Mouse (Mus musculus): ENCODE data around the gene Spaca6. TPM values are rescaled to one million over a fixed set of nuclear protein-coding genes. Genes with fewer than 3 reads are reported as not detected.

Spaca6 gene
- polyA plus RNA-seq (2015; fragmentation: Nextera tagmentation; extraction: Ambion mirVana), result 7.9 and 8.2 TPM in 2 replicates

- Histone ChIP-seq H3K4me2 (replicated peaks; ENCODE audit: low read depth) (peak within 1 kb of the TSS; percentile 84), H3K9me3 (ENCODE audit: control insufficient read depth, low read length) (no peaks in the 10 kb centered on the region), H3K4me1 (replicated peaks; ENCODE audit: control insufficient read depth, insufficient read depth) (no peaks in the 10 kb centered on the region; the same call in 1 of the 2 replicates), H3K9ac (ENCODE audit: low read length) (peak within 1 kb of the TSS; percentile 86), H3K27me3 (ENCODE audit: control insufficient read depth, insufficient read depth, low read length) (no peaks in the 10 kb centered on the region), H3K36me3 (ENCODE audit: control insufficient read depth, insufficient read depth, low read length) (no peaks in the 10 kb centered on the region), H3K4me3 (ENCODE audit: low read depth, low read length) (peak within 1 kb of the TSS; percentile 87), H3K27ac (replicated peaks) (peak within 1 kb of the TSS; percentile 98)
- ATAC-seq (ENCODE audit: low FRiP score, low TSS enrichment), result peak; percentile 86
- no peak for TF ChIP-seq EP300 (optimal IDR thresholded peaks at IDR 0.05)
- 2% methylated on average over 30 of the region's 42 CpGs for WGBS
- peak; percentile 91 for DNase-seq (ENCODE audit: low spot score)
These were observed at the start of gene Spaca6 for GRCm38 (mm10) chr17:17826751-17827657. Gene Spaca6 (plus strand): TSS chr17:17827158.

- no peak for ATAC-seq (ENCODE audit: low FRiP score, low TSS enrichment)
- Histone ChIP-seq H3K9ac (ENCODE audit: low read length) (no peak overlapping the region), H3K4me1 (replicated peaks; ENCODE audit: control insufficient read depth, insufficient read depth) (no peaks in the 10 kb centered on the region), H3K4me2 (replicated peaks; ENCODE audit: low read depth) (no peak overlapping the region), H3K9me3 (ENCODE audit: control insufficient read depth, low read length) (no peaks in the 10 kb centered on the region), H3K36me3 (ENCODE audit: control insufficient read depth, insufficient read depth, low read length) (no peaks in the 10 kb centered on the region), H3K4me3 (ENCODE audit: low read depth, low read length) (no peak overlapping the region), H3K27me3 (ENCODE audit: control insufficient read depth, insufficient read depth, low read length) (no peaks in the 10 kb centered on the region), H3K27ac (replicated peaks) (no peak overlapping the region)
- TF ChIP-seq CTCF (IDR thresholded peaks at IDR 0.05; ENCODE audit: low read depth), result no peak
- no peak for TF ChIP-seq EP300 (optimal IDR thresholded peaks at IDR 0.05)
- 62% methylated on average over 3 of the region's 3 CpGs for WGBS
- DNase-seq (ENCODE audit: low spot score), result no peak
These were observed 35.9 kb upstream of the Spaca6 start for GRCm38 (mm10) chr17:17790866-17791630.

DNA sequence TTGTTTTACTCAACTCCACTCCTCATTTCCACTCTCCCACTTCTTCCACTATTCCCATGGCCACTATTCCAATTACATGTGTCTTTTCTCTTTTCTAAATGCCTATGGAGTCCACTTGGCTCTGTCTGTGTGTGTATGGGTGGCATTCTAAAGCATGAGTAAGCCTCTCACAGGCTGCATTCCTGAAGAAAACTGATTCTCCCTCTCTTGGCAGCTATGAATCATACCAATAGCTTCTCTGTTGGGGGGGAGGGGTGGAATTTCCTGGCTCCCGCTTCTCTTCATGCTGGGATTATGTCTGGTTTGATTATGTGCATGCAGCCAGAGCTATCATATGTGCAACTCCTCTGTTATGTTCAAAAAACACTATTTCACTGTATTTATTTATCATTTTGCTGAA is 34.4 kb upstream of the Spaca6 start:
- H3K36me3 ChIP-seq (ENCODE audit: control insufficient read depth, insufficient read depth, low read length), result no peaks in the 10 kb centered on the region
- H3K27ac ChIP-seq (replicated peaks), result no peak overlapping the region
- ATAC-seq (ENCODE audit: low FRiP score, low TSS enrichment) (peak; percentile 40; the same call in 1 of the 2 replicates), DNase-seq (ENCODE audit: low spot score) (no peak)
- 13% methylated on average over 1 of the region's 1 CpGs for WGBS
- no peaks in the 10 kb centered on the region for H3K27me3 ChIP-seq (ENCODE audit: control insufficient read depth, insufficient read depth, low read length)
- H3K9me3 ChIP-seq (ENCODE audit: control insufficient read depth, low read length), result no peaks in the 10 kb centered on the region
- no peak overlapping the region for H3K4me2 ChIP-seq (replicated peaks; ENCODE audit: low read depth)
- no peak overlapping the region for H3K4me3 ChIP-seq (ENCODE audit: low read depth, low read length)
- H3K9ac ChIP-seq (ENCODE audit: low read length), result no peak overlapping the region
- no peak for TF ChIP-seq EP300 (optimal IDR thresholded peaks at IDR 0.05)
- TF ChIP-seq CTCF (IDR thresholded peaks at IDR 0.05; ENCODE audit: low read depth), result no peak
- no peaks in the 10 kb centered on the region for H3K4me1 ChIP-seq (replicated peaks; ENCODE audit: control insufficient read depth, insufficient read depth)

GRCm38 (mm10) chr17:17795527-17795926 is 31.4 kb upstream of the Spaca6 start:
- 40% methylated on average over 2 of the region's 2 CpGs for WGBS
- ATAC-seq (ENCODE audit: low FRiP score, low TSS enrichment) (no peak), DNase-seq (ENCODE audit: low spot score) (no peak)
- no peak for TF ChIP-seq CTCF (IDR thresholded peaks at IDR 0.05; ENCODE audit: low read depth)
- no peak for TF ChIP-seq EP300 (optimal IDR thresholded peaks at IDR 0.05)
- Histone ChIP-seq H3K27me3 (ENCODE audit: control insufficient read depth, insufficient read depth, low read length) (no peaks in the 10 kb centered on the region), H3K4me1 (replicated peaks; ENCODE audit: control insufficient read depth, insufficient read depth) (no peaks in the 10 kb centered on the region), H3K9ac (ENCODE audit: low read length) (no peak overlapping the region), H3K9me3 (ENCODE audit: control insufficient read depth, low read length) (no peaks in the 10 kb centered on the region), H3K4me2 (replicated peaks; ENCODE audit: low read depth) (no peak overlapping the region), H3K36me3 (ENCODE audit: control insufficient read depth, insufficient read depth, low read length) (no peaks in the 10 kb centered on the region), H3K4me3 (ENCODE audit: low read depth, low read length) (no peak overlapping the region), H3K27ac (replicated peaks) (no peak overlapping the region)

DNA sequence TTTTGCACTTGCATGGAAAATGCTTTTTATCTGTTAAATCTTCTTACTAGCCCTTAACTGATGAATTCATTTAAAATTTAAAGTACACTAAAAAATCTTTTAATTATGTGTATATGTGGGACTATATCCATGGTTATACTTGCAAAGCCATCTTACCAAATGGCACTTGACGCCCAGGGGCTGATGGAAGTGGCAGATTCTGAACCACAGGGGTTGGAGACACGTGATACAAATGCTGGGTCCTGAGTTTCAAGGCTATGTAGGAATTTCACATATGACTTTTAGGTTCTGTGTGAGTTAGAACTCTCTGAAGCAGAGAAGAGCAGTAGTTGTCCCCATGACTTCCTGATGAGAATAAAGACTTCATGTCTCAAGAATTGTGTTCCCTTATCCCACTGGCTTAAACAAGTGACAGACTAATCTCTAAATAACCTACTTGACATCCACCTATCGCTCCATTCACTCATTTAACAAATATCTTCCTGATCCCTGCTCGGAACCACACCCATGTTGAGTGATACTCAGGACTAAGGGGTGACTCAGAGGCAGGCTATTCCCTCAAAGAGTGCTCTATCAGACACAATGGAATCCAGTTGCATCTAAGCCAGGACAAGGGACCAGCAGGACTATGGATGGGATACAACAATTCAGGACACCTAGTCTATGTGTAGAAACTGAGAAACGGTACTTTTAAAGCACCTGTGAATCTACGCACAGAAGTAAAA is 3.2 kb upstream of the Spaca6 start:
- no peak overlapping the region for H3K4me3 ChIP-seq (ENCODE audit: low read depth, low read length)
- DNase-seq (ENCODE audit: low spot score) (no peak), ATAC-seq (ENCODE audit: low FRiP score, low TSS enrichment) (no peak)
- no peaks in the 10 kb centered on the region for H3K4me1 ChIP-seq (replicated peaks; ENCODE audit: control insufficient read depth, insufficient read depth)
- no peak for TF ChIP-seq CTCF (IDR thresholded peaks at IDR 0.05; ENCODE audit: low read depth)
- no peak for TF ChIP-seq EP300 (optimal IDR thresholded peaks at IDR 0.05)
- H3K9me3 ChIP-seq (ENCODE audit: control insufficient read depth, low read length), result no peaks in the 10 kb centered on the region
- H3K36me3 ChIP-seq (ENCODE audit: control insufficient read depth, insufficient read depth, low read length), result no peaks in the 10 kb centered on the region
- no peak overlapping the region for H3K27ac ChIP-seq (replicated peaks)
- no peak overlapping the region for H3K9ac ChIP-seq (ENCODE audit: low read length)
- no peaks in the 10 kb centered on the region for H3K27me3 ChIP-seq (ENCODE audit: control insufficient read depth, insufficient read depth, low read length)
- 71% methylated on average over 6 of the region's 6 CpGs for WGBS
- H3K4me2 ChIP-seq (replicated peaks; ENCODE audit: low read depth), result no peak overlapping the region
